Mouse (Mus musculus) cerebellum, adult 2 months (tissue): ENCODE measurements at regions not wholly inside any gene's neighbourhood (a gene's known extent, or its start where the extent isn't known, plus 50 kb on each side); places are given as distances from the start of the nearest gene placed in this dataset.
A peak's percentile ranks its signal among the peaks of the same experiment; 100 is the strongest.

Source experiments
- DNase-seq, 2 experiments: peaks; one replicate each; pipeline ENCODE4 v3.0.0; 2021
- H3K27ac ChIP-seq: fragments of 200-500 bp; 2 replicates; pipeline ENCODE4 v1.5.1; 2012; ENCODE audit warnings: low read length, control low read depth, inconsistent platforms; ENCODE audit not compliant: insufficient read depth
- H3K27me3 ChIP-seq: fragments of 200-500 bp; 2 replicates; pipeline ENCODE4 v1.6.1; 2012; ENCODE audit warnings: inconsistent platforms, mild to moderate bottlenecking, low read length, moderate library complexity; ENCODE audit not compliant: control insufficient read depth, insufficient read depth
- H3K4me1 ChIP-seq: fragments of 200-500 bp; 2 replicates; pipeline ENCODE4 v1.6.1; 2011; ENCODE audit warnings: low read length; ENCODE audit not compliant: control insufficient read depth, insufficient read depth
- H3K4me3 ChIP-seq: fragments of 200-500 bp; replicated peaks from 2 replicates; pipeline ENCODE3; 2011; ENCODE audit warnings: mild to moderate bottlenecking, low read depth, low read length, control low read depth; ENCODE audit not compliant: insufficient read depth
- CTCF ChIP-seq: fragments of 200-500 bp; IDR thresholded peaks from 2 replicates; pipeline ENCODE4 v1.5.1; 2011; ENCODE audit warnings: low read depth, mild to moderate bottlenecking, control low read depth, low read length, moderate library complexity, borderline replicate concordance; ENCODE audit not compliant: insufficient read depth
- POLR2A ChIP-seq: fragments of 200-500 bp; IDR thresholded peaks from 2 replicates; pipeline ENCODE4 v1.6.1; 2011; ENCODE audit warnings: low read length, control low read depth, borderline replicate concordance; ENCODE audit not compliant: insufficient read depth
- WGBS: fragments of 180-500 bp; shearing (Covaris S2); methylation state at CpG from one replicate; pipeline ENCODE4 v1.1.7; 2018; 5-methylcytosine and 5-hydroxymethylcytosine counted together

GRCm38 (mm10) chr1:137973406-137973805 is 202.1 kb downstream of the Ptprc start:
- no peaks in the 10 kb centered on the region for H3K4me1 ChIP-seq
- no peak overlapping the region for H3K4me3 ChIP-seq
- no peaks in the 10 kb centered on the region for H3K27me3 ChIP-seq
- no peak for DNase-seq
- no peak overlapping the region for H3K27ac ChIP-seq
- 82% methylated on average over 3 of the region's 3 CpGs for WGBS
- TF ChIP-seq POLR2A (no peak), CTCF (no peak)

DNA sequence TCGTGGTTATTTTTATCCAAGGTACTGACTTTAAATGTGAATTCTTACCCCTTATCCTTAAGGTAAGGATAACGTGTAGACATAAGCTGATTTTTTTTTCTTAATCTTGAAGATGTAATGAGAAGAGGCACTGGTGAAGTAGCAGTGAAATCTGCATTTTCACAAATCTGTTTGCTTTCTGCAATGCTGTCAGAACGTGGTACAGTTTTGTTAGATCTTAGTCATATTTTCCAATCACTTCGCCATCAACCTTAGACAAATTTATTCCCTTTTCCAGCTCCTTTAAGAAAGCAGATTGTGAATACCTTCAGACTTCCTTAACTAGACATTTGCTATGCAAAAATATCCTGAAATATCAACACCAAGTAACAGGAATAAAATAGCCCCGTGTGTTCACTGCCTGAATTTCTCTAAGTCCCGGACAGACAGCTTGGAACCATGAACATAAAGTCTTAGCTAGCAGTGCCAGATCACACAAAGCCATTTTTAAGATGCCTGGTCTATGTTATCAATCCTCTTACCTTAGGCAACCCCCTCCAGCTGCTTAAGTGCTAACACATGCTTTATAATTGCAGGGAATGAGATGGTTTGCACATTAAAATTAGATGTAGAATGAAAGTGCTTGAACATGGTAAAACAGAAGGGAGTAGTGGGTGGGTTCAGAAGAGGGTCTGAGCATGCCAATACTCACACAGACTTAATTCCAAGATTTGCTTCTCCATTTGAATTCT is 202.7 kb downstream of the Ptprc start:
- no peak overlapping the region for H3K27ac ChIP-seq
- H3K27me3 ChIP-seq, result no peaks in the 10 kb centered on the region
- 86% methylated on average over 6 of the region's 6 CpGs for WGBS
- no peak overlapping the region for H3K4me3 ChIP-seq
- H3K4me1 ChIP-seq, result no peaks in the 10 kb centered on the region
- DNase-seq, result no peak
- TF ChIP-seq CTCF, result no peak
- no peak for TF ChIP-seq POLR2A

DNA sequence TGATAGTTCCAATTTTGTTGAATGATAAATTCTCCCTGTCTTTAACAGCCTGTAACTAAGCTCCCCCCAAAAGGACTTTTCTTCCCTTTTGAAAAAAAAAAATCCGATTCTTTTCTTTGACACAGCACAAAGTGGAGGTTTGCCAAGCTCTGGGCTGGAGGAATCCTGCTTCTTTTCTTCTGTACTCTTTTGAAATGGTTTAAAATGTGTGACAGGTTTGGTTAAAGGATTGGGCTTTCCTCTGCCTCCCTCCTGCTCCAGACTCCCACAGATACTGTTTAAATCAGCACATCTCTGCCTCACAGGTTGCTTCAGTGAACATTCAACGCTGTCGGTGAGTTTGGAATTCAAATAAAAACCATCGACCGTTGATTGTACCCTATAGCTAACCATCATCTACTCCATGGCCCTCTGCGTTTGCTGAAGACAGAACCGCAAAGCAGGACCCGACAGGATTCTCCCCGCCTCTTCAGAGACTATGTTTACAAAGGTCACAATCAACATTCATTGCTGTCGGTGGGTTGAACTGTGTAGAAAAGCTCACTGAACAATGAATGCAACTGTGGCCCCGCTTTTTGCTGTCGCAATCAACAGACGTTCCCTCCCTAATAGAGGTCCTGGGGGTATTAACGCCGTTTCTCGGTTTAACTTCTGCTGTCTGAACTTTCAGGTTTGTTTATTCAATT is 209.2 kb downstream of the Ptprc start:
- DNase-seq, result no peak
- TF ChIP-seq CTCF (no peak), POLR2A (no peak)
- Histone ChIP-seq H3K4me3 (no peak overlapping the region), H3K4me1 (peaks cover 7% of the 10 kb centered on the region; the same call in 1 of the 2 replicates), H3K27me3 (no peaks in the 10 kb centered on the region), H3K27ac (no peak overlapping the region)
- WGBS, result 67% methylated on average over 16 of the region's 16 CpGs

- peak in 1 of 2 experiments; percentile 33 for DNase-seq
- no peak overlapping the region for H3K4me3 ChIP-seq
- TF ChIP-seq POLR2A (no peak), CTCF (no peak)
- peaks cover 7% of the 10 kb centered on the region; the same call in 1 of the 2 replicates for H3K4me1 ChIP-seq
- H3K27ac ChIP-seq, result peak overlapping the region; percentile 58; the same call in 1 of the 2 replicates
- no peaks in the 10 kb centered on the region for H3K27me3 ChIP-seq
- WGBS, result 37% methylated on average over 6 of the region's 6 CpGs
Observed at GRCm38 (mm10) chr1:137963656-137964055, 211.9 kb downstream of the Ptprc start.

DNA sequence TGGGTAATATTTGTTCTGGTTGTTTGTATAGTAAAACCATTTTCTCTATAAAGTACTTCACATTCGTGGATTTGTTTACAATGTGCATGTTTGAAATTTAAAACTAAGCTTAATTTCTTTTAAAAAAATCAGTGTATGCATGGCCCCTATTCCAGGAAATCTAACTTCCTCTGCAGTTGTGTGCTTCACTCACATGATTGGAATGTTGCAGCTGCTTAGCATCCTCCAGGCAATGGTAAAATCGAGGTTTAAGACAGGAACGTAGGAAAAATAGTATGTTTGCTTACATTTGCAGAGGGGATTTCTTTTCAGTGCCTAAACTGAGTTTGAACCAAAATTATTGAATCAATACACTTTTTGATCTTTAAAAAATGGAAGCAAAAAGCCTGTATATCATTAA is 217.5 kb downstream of the Ptprc start:
- 94% methylated on average over 3 of the region's 3 CpGs for WGBS
- TF ChIP-seq CTCF, result no peak
- TF ChIP-seq POLR2A, result no peak
- Histone ChIP-seq H3K27ac (no peak overlapping the region), H3K4me1 (peaks cover under 1% of the 10 kb centered on the region; the same call in 1 of the 2 replicates), H3K27me3 (no peaks in the 10 kb centered on the region), H3K4me3 (no peak overlapping the region)
- no peak for DNase-seq

GRCm38 (mm10) chr1:137955993-137956392 is 219.5 kb downstream of the Ptprc start:
- TF ChIP-seq POLR2A (no peak), CTCF (no peak)
- 82% methylated on average over 3 of the region's 3 CpGs for WGBS
- peaks cover 4% of the 10 kb centered on the region for H3K4me1 ChIP-seq
- no peak for DNase-seq
- H3K27ac ChIP-seq, result no peak overlapping the region
- no peaks in the 10 kb centered on the region for H3K27me3 ChIP-seq
- H3K4me3 ChIP-seq, result no peak overlapping the region

- no peak overlapping the region for H3K27ac ChIP-seq
- DNase-seq, result peak in 1 of 2 experiments; percentile 32
- TF ChIP-seq POLR2A (no peak), CTCF (no peak)
- no peaks in the 10 kb centered on the region for H3K27me3 ChIP-seq
- H3K4me3 ChIP-seq, result no peak overlapping the region
- peaks cover 4% of the 10 kb centered on the region for H3K4me1 ChIP-seq
- 57% methylated on average over 2 of the region's 2 CpGs for WGBS
Observed at GRCm38 (mm10) chr1:137955139-137955538, 220.4 kb downstream of the Ptprc start.

DNA sequence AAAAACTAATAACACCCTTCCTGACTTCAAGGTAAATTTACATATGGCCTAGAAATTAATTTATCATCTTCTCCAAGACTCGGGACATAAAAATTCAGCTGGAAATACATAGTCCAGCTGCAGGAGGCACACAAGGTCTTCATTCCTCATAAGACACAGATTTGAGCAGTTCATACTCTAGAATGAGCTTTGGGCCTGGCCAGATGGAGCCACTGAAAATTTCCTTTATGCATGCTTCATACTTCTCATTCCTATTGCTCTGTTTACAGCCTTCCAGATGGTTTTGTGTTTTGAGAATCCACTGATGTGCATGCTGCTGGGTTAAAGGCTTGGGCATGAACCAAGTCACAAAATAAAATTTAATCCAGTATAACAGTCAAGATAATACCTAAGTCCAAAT is 222.1 kb downstream of the Ptprc start:
- TF ChIP-seq CTCF (no peak), POLR2A (no peak)
- no peak overlapping the region for H3K4me3 ChIP-seq
- 87% methylated on average over 1 of the region's 1 CpGs for WGBS
- DNase-seq, result no peak
- no peaks in the 10 kb centered on the region for H3K27me3 ChIP-seq
- no peak overlapping the region for H3K27ac ChIP-seq
- H3K4me1 ChIP-seq, result peaks cover 4% of the 10 kb centered on the region
